Mouse (Mus musculus): ENCODE measurements at regions not wholly inside any gene's neighbourhood (a gene's known extent, or its start where the extent isn't known, plus 50 kb on each side); places are given as distances from the start of the nearest gene placed in this dataset.

GRCm38 (mm10) chr14:24824351-24824750, 337.4 kb downstream of the Rps24 start:
- WGBS, result 22% methylated on average over 2 of the region's 2 CpGs
- no peak for DNase-seq
- Histone ChIP-seq H3K4me1 (ENCODE audit: control insufficient read depth, insufficient read depth, low read length) (no peaks in the 10 kb centered on the region), H3K27me3 (ENCODE audit: control insufficient read depth, insufficient read depth, low read length) (no peaks in the 10 kb centered on the region), H3K27ac (ENCODE audit: insufficient read depth, low read length) (no peak overlapping the region), H3K4me3 (replicated peaks; ENCODE audit: insufficient read depth, low read depth, low read length) (no peak overlapping the region)
- no peak for TF ChIP-seq POLR2A (IDR thresholded peaks at IDR 0.05; ENCODE audit: borderline replicate concordance, insufficient read depth, low read length)
- TF ChIP-seq CTCF (IDR thresholded peaks at IDR 0.05; ENCODE audit: borderline replicate concordance, insufficient read depth, low read depth, low read length), result no peak

GRCm38 (mm10) chr14:24825722-24826386, 338.9 kb downstream of the Rps24 start:
- TF ChIP-seq CTCF (IDR thresholded peaks at IDR 0.05; ENCODE audit: borderline replicate concordance, insufficient read depth, low read depth, low read length) (no peak), POLR2A (IDR thresholded peaks at IDR 0.05; ENCODE audit: borderline replicate concordance, insufficient read depth, low read length) (no peak)
- 92% methylated on average over 11 of the region's 11 CpGs for WGBS
- no peak overlapping the region for H3K4me3 ChIP-seq (replicated peaks; ENCODE audit: insufficient read depth, low read depth, low read length)
- H3K27ac ChIP-seq (ENCODE audit: insufficient read depth, low read length), result no peak overlapping the region
- H3K4me1 ChIP-seq (ENCODE audit: control insufficient read depth, insufficient read depth, low read length), result no peaks in the 10 kb centered on the region
- H3K27me3 ChIP-seq (ENCODE audit: control insufficient read depth, insufficient read depth, low read length), result no peaks in the 10 kb centered on the region
- no peak for DNase-seq

GRCm38 (mm10) chr14:24826471-24827337, 339.8 kb downstream of the Rps24 start:
- no peaks in the 10 kb centered on the region for H3K4me1 ChIP-seq (ENCODE audit: control insufficient read depth, insufficient read depth, low read length)
- WGBS, result 64% methylated on average over 13 of the region's 13 CpGs

GRCm38 (mm10) chr14:24827381-24828031, 340.6 kb downstream of the Rps24 start:
- Histone ChIP-seq H3K27me3 (ENCODE audit: control insufficient read depth, insufficient read depth, low read length) (no peaks in the 10 kb centered on the region), H3K27ac (ENCODE audit: insufficient read depth, low read length) (no peak overlapping the region), H3K4me1 (ENCODE audit: control insufficient read depth, insufficient read depth, low read length) (no peaks in the 10 kb centered on the region), H3K4me3 (replicated peaks; ENCODE audit: insufficient read depth, low read depth, low read length) (no peak overlapping the region)
- 88% methylated on average over 8 of the region's 8 CpGs for WGBS
- TF ChIP-seq POLR2A (IDR thresholded peaks at IDR 0.05; ENCODE audit: borderline replicate concordance, insufficient read depth, low read length), result no peak
- no peak for TF ChIP-seq CTCF (IDR thresholded peaks at IDR 0.05; ENCODE audit: borderline replicate concordance, insufficient read depth, low read depth, low read length)
- no peak for DNase-seq

More at GRCm38 (mm10) chr14:24826471-24827337, 339.8 kb downstream of the Rps24 start:
- Histone ChIP-seq H3K4me3 (replicated peaks; ENCODE audit: insufficient read depth, low read depth, low read length) (no peak overlapping the region), H3K27ac (ENCODE audit: insufficient read depth, low read length) (no peak overlapping the region), H3K27me3 (ENCODE audit: control insufficient read depth, insufficient read depth, low read length) (no peaks in the 10 kb centered on the region)
- TF ChIP-seq POLR2A (IDR thresholded peaks at IDR 0.05; ENCODE audit: borderline replicate concordance, insufficient read depth, low read length) (no peak), CTCF (IDR thresholded peaks at IDR 0.05; ENCODE audit: borderline replicate concordance, insufficient read depth, low read depth, low read length) (no peak)
- DNase-seq, result peak in 1 of 2 experiments; percentile 46

GRCm38 (mm10) chr14:24829001-24829400, 342.1 kb downstream of the Rps24 start:
- no peaks in the 10 kb centered on the region for H3K27me3 ChIP-seq (ENCODE audit: control insufficient read depth, insufficient read depth, low read length)
- H3K4me1 ChIP-seq (ENCODE audit: control insufficient read depth, insufficient read depth, low read length), result peaks cover 3% of the 10 kb centered on the region; the same call in 1 of the 2 replicates
- 55% methylated on average over 6 of the region's 6 CpGs for WGBS
- no peak for DNase-seq
- TF ChIP-seq POLR2A (IDR thresholded peaks at IDR 0.05; ENCODE audit: borderline replicate concordance, insufficient read depth, low read length), result no peak
- no peak for TF ChIP-seq CTCF (IDR thresholded peaks at IDR 0.05; ENCODE audit: borderline replicate concordance, insufficient read depth, low read depth, low read length)
- no peak overlapping the region for H3K27ac ChIP-seq (ENCODE audit: insufficient read depth, low read length)
- no peak overlapping the region for H3K4me3 ChIP-seq (replicated peaks; ENCODE audit: insufficient read depth, low read depth, low read length)

GRCm38 (mm10) chr14:24833211-24833610, 346.3 kb downstream of the Rps24 start:
- H3K27ac ChIP-seq (ENCODE audit: insufficient read depth, low read length), result no peak overlapping the region
- H3K4me3 ChIP-seq (replicated peaks; ENCODE audit: insufficient read depth, low read depth, low read length), result no peak overlapping the region

GRCm38 (mm10) chr14:24838219-24838618, 351.3 kb downstream of the Rps24 start:
- 61% methylated on average over 4 of the region's 4 CpGs for WGBS
- peaks cover 9% of the 10 kb centered on the region for H3K4me1 ChIP-seq (ENCODE audit: control insufficient read depth, insufficient read depth, low read length)
- H3K27ac ChIP-seq (ENCODE audit: insufficient read depth, low read length), result no peak overlapping the region
- TF ChIP-seq CTCF (IDR thresholded peaks at IDR 0.05; ENCODE audit: borderline replicate concordance, insufficient read depth, low read depth, low read length) (no peak), POLR2A (IDR thresholded peaks at IDR 0.05; ENCODE audit: borderline replicate concordance, insufficient read depth, low read length) (no peak)
- no peak for DNase-seq
- H3K27me3 ChIP-seq (ENCODE audit: control insufficient read depth, insufficient read depth, low read length), result no peaks in the 10 kb centered on the region
- H3K4me3 ChIP-seq (replicated peaks; ENCODE audit: insufficient read depth, low read depth, low read length), result no peak overlapping the region

More at GRCm38 (mm10) chr14:24833211-24833610, 346.3 kb downstream of the Rps24 start:
- Histone ChIP-seq H3K4me1 (ENCODE audit: control insufficient read depth, insufficient read depth, low read length) (peaks cover 3% of the 10 kb centered on the region; the same call in 1 of the 2 replicates), H3K27me3 (ENCODE audit: control insufficient read depth, insufficient read depth, low read length) (no peaks in the 10 kb centered on the region)
- no peak for DNase-seq
- no peak for TF ChIP-seq POLR2A (IDR thresholded peaks at IDR 0.05; ENCODE audit: borderline replicate concordance, insufficient read depth, low read length)
- no peak for TF ChIP-seq CTCF (IDR thresholded peaks at IDR 0.05; ENCODE audit: borderline replicate concordance, insufficient read depth, low read depth, low read length)
- 53% methylated on average over 2 of the region's 2 CpGs for WGBS

Measured in cerebellum, adult 2 months (tissue).